Mouse (Mus musculus): Measurements from ENCODE around the gene Lrch1.

DNA sequence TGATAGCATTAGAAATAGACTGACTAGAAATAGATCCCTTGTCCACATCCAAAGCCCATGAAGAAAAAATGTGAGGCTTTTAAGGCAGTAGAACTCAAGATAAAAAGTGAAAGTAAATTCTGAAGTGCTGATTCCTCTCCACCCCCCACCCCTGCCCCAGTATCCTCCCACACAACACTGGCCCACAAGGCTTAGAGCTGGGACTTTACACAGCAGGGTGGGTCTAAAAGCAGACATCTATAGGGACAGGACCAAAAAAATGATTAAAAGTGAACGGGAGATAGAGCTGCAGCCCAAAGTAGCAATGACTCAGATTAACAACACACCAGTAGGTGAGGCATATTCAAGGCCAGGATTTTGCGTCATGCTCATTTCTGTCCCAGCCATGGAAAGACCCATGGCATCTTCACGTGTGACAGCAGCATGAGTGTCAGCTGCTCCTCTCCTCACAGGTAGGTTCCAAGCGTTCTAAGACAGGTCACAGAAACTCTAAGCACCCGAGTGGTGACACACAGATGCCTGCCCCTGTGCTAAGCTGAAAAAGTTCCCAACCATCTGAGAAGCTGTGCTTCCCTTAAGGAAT, 29.1 kb downstream of the Lrch1 start:
- TF ChIP-seq EP300 (IDR thresholded peaks at IDR 0.05) (no peak), CTCF (IDR thresholded peaks at IDR 0.05) (no peak)

All from lung, postnatal 0 days (tissue).